Mouse (Mus musculus): ENCODE results near the gene Lats2. TPM values are rescaled to one million over a fixed set of nuclear protein-coding genes. Genes with fewer than 3 reads are reported as not detected.

The Lats2 gene
- total RNA-seq, 2 experiments from 2014 or later = 38.1 to 54.2 TPM

DNA sequence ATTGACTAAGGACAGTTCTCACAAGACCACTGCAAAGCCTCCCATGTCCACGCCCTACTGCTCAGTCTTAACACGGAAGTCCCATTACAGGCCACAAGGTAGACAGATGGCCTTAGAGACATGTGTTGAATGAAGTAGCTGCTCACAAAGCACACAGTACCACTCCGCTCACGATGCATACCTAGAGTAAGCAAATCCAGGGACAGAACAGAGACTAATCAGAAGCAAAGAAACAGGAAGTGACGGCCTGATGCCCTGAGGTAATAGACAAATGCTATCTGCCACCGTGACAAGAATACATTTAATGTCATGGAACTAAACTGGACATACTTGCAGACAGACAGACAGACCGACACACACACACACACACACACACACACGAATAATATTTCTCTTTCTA, 17.5 kb downstream of the Lats2 start:
- DNase-seq (ENCODE audit: low spot score in 2 of 2) = no peak

DNA sequence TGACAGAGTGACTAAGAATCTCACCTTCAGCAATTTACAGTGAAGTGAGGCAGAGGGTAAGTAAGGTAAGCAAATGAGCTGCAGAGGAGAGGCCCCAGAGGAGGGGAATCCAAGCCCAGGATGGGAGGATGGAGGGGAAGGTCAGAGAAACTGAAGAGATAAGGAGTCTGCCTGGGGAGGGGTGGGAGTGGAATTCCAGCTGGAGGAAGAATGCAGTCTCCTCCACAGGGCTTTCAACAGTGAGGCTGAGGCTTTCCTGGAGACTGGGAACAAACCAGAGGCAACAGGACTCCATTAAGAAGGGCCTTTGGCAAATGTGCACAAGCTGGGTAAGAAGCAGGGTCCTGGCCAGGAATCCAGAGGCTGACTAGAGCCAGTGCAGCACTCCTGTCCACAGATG, 21.1 kb downstream of the Lats2 start:
- no peak for DNase-seq (ENCODE audit: low spot score in 2 of 2)

GRCm38 (mm10) chr14:57736141-57736540, 22.0 kb downstream of the Lats2 start:
- DNase-seq (ENCODE audit: low spot score in 2 of 2) = no peak

- no peak for DNase-seq (ENCODE audit: low spot score in 2 of 2)
Observed at GRCm38 (mm10) chr14:57732668-57733293, 25.4 kb downstream of the Lats2 start.

- no peak for DNase-seq (ENCODE audit: low spot score in 2 of 2)
Observed at GRCm38 (mm10) chr14:57730527-57730926, 27.7 kb downstream of the Lats2 start.

- no peak for DNase-seq (ENCODE audit: low spot score in 2 of 2)
Observed at GRCm38 (mm10) chr14:57729975-57730499, 28.2 kb downstream of the Lats2 start.

DNA sequence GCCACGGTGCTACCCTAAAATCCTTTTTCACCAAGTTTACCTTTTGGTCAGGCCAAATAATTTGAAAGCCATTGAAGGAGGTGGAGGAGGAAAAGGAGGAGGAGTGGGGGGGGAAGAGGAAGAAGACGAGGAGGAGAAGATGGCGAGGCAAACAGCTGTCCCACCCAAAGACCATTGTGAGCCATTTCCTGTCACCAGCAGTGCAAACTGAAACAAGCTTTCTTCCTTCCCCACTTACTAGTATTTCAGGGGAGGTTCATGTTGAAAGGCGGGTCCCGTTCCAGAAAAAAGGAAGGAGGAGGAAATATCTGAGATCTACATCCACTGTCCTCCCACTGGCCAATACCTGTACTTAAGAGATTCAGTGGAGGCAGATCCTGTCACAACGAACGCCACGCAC, 28.8 kb downstream of the Lats2 start:
- no peak for DNase-seq (ENCODE audit: low spot score in 2 of 2)

DNA sequence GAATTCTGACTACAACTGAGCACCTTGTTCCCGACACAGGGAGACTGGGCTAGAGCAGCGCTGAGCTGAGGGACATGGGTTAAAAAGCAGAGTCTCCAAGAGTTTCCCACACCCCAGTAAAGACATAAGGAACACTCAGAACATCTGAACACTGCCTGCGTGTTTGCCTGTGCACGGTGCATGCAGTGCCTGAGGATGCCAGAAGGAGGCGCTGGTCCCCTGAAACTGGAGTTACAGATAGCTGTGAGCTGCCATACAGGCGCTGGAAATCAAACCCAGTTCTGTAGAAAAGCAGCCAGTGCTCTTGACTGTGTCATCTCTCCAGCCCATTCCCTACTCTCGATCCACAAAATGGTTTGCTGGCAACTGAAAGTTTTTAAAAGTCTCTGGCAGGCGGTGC, 32.0 kb downstream of the Lats2 start:
- DNase-seq (ENCODE audit: low spot score in 2 of 2) = no peak

GRCm38 (mm10) chr14:57724473-57724872, 33.7 kb downstream of the Lats2 start:
- DNase-seq (ENCODE audit: low spot score in 2 of 2) = no peak

DNA sequence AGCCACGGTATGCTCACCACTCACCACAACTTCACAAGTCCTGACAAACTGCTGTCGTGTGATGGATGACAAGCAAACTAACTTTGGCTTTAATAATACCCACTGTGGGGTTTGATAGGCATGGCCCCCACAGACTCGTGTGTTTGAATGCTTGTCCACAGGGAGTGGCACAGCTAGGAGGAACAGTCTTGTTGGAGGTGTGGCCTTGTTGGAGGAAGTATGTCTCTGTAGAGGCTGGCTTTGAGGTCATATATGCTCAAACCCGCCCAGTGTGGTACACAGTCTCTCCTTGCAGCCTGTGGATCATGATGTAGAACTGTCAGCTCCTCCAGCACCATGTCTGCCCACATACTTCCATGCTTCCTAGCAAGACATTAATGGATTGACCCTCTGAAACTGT, 39.9 kb downstream of the Lats2 start:
- DNase-seq (ENCODE audit: low spot score in 2 of 2) = no peak

- DNase-seq (ENCODE audit: low spot score in 2 of 2) = no peak
Observed at GRCm38 (mm10) chr14:57716601-57717245, 41.5 kb downstream of the Lats2 start.

DNA sequence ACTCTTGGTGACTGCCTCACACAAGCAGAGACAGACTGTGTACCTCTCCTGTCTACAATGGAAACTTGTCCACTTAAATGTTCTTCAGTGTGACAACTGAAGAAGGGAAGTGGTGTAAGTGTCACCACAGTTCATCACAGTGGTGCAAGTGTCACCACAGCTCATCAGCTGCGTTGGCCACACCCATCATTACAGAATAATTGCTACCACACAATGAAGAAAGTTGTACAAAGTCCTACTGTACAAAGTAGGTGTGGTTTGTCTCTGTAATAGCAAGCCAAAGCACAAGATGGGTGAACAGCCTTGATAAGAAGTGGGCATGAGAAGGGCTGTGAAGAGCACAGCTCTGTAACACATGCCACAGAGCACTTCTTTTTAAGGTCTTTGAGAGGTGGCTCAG, 45.3 kb downstream of the Lats2 start:
- DNase-seq (ENCODE audit: low spot score in 2 of 2) = no peak

- DNase-seq (ENCODE audit: low spot score in 2 of 2) = no peak
Observed at GRCm38 (mm10) chr14:57711059-57711458, 47.1 kb downstream of the Lats2 start.

GRCm38 (mm10) chr14:57709171-57709570, 49.0 kb downstream of the Lats2 start:
- no peak for DNase-seq (ENCODE audit: low spot score in 2 of 2)

DNA sequence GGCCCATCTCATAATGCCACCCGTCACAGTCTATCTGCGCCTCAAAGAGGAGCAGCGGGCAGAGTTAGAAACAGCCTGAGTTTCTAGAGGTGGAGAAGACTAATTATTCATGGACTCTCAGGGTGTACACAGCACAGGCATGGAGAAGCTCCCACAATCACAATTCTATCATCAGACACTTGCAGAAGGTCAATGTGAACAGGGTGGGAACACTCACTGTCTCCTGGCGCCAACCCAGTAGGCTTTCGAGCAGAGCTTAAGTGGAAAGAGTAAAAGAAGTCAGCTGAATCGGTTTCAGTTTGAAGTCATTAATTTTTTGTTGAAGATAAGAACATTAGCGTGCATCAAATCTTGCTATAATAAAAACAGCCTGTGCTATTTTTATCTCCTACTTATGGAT, 49.6 kb downstream of the Lats2 start:
- no peak for DNase-seq (ENCODE audit: low spot score in 2 of 2)

DNA sequence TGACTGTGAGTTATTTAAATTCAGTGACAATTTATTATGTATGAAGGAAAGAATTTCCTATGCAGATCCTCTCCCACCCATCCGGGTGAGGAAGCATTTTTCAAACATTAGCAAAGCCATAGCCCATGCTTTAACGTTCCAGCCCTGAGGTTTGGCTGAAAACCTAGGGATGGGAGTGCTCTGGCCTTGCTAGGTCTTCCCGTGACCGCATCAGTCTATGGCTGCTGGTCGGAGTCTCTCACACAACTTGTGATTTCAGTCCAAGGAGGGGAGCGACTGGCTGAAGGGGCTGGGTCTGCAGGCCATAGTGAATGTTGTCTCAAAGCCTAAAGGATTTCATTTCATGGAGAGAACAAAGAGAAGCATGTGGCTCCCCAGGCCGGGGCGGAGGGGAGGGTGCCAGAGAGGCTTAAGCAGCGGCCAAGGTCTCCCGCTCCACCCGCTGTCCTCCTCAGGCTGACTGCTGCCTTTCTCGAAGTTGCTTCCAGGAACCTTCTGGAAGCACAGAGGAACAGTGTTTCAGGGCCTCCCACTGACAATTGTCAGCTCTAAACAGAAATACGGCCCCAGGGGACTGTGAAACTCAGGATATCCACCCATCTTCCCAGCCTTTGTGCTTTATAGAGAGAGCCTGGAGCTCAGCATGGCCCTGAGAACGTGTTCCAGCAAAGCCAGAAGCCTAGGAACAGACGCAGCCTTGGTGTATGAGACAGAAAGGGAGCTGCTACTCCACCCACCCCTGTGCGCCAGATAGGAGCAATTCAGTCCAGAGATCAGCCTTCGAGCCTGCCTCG, 50.9 kb downstream of the Lats2 start:
- peak; percentile 32 to 35 for DNase-seq (ENCODE audit: low spot score in 2 of 2)

DNA sequence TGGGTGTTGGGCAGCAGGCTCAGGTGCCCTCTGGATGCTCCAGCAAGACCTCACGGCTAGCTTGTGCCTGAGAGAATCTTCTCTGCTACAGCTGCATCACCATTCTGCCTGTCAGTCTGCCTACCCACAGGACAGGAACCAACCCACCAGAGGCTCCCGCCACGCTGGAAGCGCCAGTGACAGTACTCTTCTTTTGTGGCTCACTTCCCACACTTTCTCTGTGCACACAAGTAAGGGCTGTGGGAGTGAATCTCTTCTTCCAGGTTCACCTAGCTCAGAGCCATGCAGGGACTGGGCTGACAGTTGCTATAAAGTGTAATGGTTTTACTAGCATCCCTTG, 51.5 kb downstream of the Lats2 start:
- DNase-seq (ENCODE audit: low spot score in 2 of 2) = no peak

DNA sequence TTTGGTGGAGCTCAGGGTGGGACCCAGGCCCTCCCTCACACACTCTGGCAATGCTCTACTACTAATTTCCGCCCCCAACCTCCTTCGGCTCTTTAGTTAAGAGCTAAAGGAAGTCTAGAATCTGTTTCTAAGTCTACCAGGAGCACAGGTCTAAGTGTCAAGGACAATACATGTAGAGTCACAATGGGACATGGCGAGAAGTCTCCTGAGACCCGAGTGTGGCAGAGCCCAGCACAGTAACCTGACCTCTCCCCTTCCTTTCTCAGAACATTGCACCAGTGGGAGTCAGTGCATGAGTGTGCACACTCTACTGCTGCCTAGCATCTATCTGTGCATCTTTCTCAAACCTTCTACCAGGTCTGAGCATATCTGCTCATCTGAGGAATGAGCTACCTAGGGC, 52.4 kb downstream of the Lats2 start:
- DNase-seq (ENCODE audit: low spot score in 2 of 2) = no peak

- no peak for DNase-seq (ENCODE audit: low spot score in 2 of 2)
Observed at GRCm38 (mm10) chr14:57705075-57705474, 53.1 kb downstream of the Lats2 start.

GRCm38 (mm10) chr14:57701915-57702477, 56.2 kb downstream of the Lats2 start:
- DNase-seq (ENCODE audit: low spot score in 2 of 2) = no peak

DNA sequence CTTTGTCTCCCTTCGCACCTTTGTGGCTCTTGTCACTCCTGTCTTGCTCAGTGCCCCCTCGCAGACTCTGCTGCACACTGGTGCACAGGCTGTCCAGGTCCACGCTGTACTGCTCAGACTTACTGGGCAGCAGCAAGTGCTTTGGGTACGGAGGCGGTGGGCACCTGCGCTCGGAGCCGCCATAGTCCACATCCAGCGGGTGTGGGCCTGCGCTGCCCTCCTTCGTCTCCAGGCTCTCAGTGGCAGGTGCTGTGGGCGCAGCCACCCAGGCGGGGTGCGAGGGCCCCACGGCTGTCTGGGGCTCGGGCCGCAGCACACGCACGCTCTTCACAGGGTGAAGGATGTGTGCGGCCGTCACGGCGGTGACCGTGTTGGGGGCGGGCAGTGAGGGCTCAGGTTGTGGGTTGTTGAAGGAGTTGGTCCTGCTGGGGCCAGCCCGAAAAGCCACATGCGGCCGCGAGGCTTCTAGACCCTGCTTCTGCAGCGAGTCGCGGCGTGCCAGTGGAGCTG, 58.7 kb downstream of the Lats2 start:
- DNase-seq (ENCODE audit: low spot score in 2 of 2) = no peak

DNA sequence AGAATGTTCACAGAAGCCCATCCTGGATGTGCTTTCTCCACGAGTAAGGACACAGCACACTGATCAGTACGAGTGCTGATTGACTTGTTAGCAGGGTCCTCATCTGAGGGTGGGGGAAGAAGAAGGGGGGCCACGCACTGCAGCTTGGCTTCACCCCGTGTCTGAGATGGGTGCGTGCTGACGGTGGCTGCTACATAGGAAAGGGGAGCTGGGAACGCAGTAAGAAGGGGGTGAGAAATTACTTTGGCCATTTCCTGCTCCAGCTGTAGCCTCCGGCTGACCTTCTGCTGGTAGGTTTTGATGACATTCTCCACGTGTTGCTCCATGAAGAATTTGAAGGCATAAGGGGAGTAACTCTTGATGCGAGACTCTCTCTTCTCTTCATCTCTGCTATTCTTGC, 59.2 kb downstream of the Lats2 start:
- DNase-seq (ENCODE audit: low spot score in 2 of 2) = no peak

Measured in adrenal gland, adult 18-20 months (tissue).